Mouse (Mus musculus): ENCODE results near the gene Pglyrp2. TPM values are rescaled to one million over a fixed set of nuclear protein-coding genes. Genes with fewer than 3 reads are reported as not detected.

The Pglyrp2 gene
- total RNA-seq (2017) = 4.5 and 7.1 TPM in 2 replicates

GRCm38 (mm10) chr17:32424034-32424433 is at the start of gene Pglyrp2:
Gene Pglyrp2, minus strand, starts transcription at chr17:32424167.
- ATAC-seq (replicated peaks; ENCODE audit: low read depth, poor library complexity, severe bottlenecking) = peak; percentile 93

- no peak for ATAC-seq (replicated peaks; ENCODE audit: low read depth, poor library complexity, severe bottlenecking)
Observed at GRCm38 (mm10) chr17:32472176-32472575, 48.2 kb upstream of the Pglyrp2 start.

GRCm38 (mm10) chr17:32470795-32471194 is 46.8 kb upstream of the Pglyrp2 start:
- no peak for ATAC-seq (replicated peaks; ENCODE audit: low read depth, poor library complexity, severe bottlenecking)

- no peak for ATAC-seq (replicated peaks; ENCODE audit: low read depth, poor library complexity, severe bottlenecking)
Observed at GRCm38 (mm10) chr17:32468494-32468893, 44.5 kb upstream of the Pglyrp2 start.

GRCm38 (mm10) chr17:32454997-32455396 is 31.0 kb upstream of the Pglyrp2 start:
- ATAC-seq (replicated peaks; ENCODE audit: low read depth, poor library complexity, severe bottlenecking) = peak; percentile 65

GRCm38 (mm10) chr17:32454188-32454587 is 30.2 kb upstream of the Pglyrp2 start:
- ATAC-seq (replicated peaks; ENCODE audit: low read depth, poor library complexity, severe bottlenecking) = no peak

- peak; percentile 78 for ATAC-seq (replicated peaks; ENCODE audit: low read depth, poor library complexity, severe bottlenecking)
Observed at GRCm38 (mm10) chr17:32452482-32452881, 28.5 kb upstream of the Pglyrp2 start, which contains the start of gene Cyp4f39. Gene Cyp4f39, plus strand, starts transcription at chr17:32452723.

GRCm38 (mm10) chr17:32450844-32451537 is 27.0 kb upstream of the Pglyrp2 start:
- ATAC-seq (replicated peaks; ENCODE audit: low read depth, poor library complexity, severe bottlenecking) = no peak

- ATAC-seq (replicated peaks; ENCODE audit: low read depth, poor library complexity, severe bottlenecking) = no peak
Observed at GRCm38 (mm10) chr17:32449042-32449441, 25.1 kb upstream of the Pglyrp2 start.

- no peak for ATAC-seq (replicated peaks; ENCODE audit: low read depth, poor library complexity, severe bottlenecking)
Observed at GRCm38 (mm10) chr17:32447195-32447594, 23.2 kb upstream of the Pglyrp2 start.

GRCm38 (mm10) chr17:32445016-32445415 is 21.0 kb upstream of the Pglyrp2 start:
- no peak for ATAC-seq (replicated peaks; ENCODE audit: low read depth, poor library complexity, severe bottlenecking)

- no peak for ATAC-seq (replicated peaks; ENCODE audit: low read depth, poor library complexity, severe bottlenecking)
Observed at GRCm38 (mm10) chr17:32443245-32443644, 19.3 kb upstream of the Pglyrp2 start.

GRCm38 (mm10) chr17:32437106-32437505 is 13.1 kb upstream of the Pglyrp2 start:
- no peak for ATAC-seq (replicated peaks; ENCODE audit: low read depth, poor library complexity, severe bottlenecking)

GRCm38 (mm10) chr17:32435151-32435550 is 11.2 kb upstream of the Pglyrp2 start:
- ATAC-seq (replicated peaks; ENCODE audit: low read depth, poor library complexity, severe bottlenecking) = no peak

- ATAC-seq (replicated peaks; ENCODE audit: low read depth, poor library complexity, severe bottlenecking) = no peak
Observed at GRCm38 (mm10) chr17:32434324-32434723, 10.4 kb upstream of the Pglyrp2 start.

- peak; percentile 84 for ATAC-seq (replicated peaks; ENCODE audit: low read depth, poor library complexity, severe bottlenecking)
Observed at GRCm38 (mm10) chr17:32431972-32432371, 8.0 kb upstream of the Pglyrp2 start.

- no peak for ATAC-seq (replicated peaks; ENCODE audit: low read depth, poor library complexity, severe bottlenecking)
Observed at GRCm38 (mm10) chr17:32426610-32427009, 2.6 kb upstream of the Pglyrp2 start.

GRCm38 (mm10) chr17:32420781-32421180 is 3.2 kb downstream of the Pglyrp2 start:
- ATAC-seq (replicated peaks; ENCODE audit: low read depth, poor library complexity, severe bottlenecking) = no peak

- ATAC-seq (replicated peaks; ENCODE audit: low read depth, poor library complexity, severe bottlenecking) = no peak
Observed at GRCm38 (mm10) chr17:32419989-32420388, 4.0 kb downstream of the Pglyrp2 start.

- ATAC-seq (replicated peaks; ENCODE audit: low read depth, poor library complexity, severe bottlenecking) = no peak
Observed at GRCm38 (mm10) chr17:32416771-32417170, 7.2 kb downstream of the Pglyrp2 start.

- no peak for ATAC-seq (replicated peaks; ENCODE audit: low read depth, poor library complexity, severe bottlenecking)
Observed at GRCm38 (mm10) chr17:32415417-32416020, 8.4 kb downstream of the Pglyrp2 start.

- peak; percentile 68 for ATAC-seq (replicated peaks; ENCODE audit: low read depth, poor library complexity, severe bottlenecking)
Observed at GRCm38 (mm10) chr17:32411898-32412297, 12.1 kb downstream of the Pglyrp2 start.

All from common myeloid progenitor, adult 5-6 weeks (primary cell).